Mouse (Mus musculus) midbrain, postnatal 0 days (tissue): ENCODE results near the gene Nploc4. TPM values are rescaled to one million over a fixed set of nuclear protein-coding genes. Genes with fewer than 3 reads are reported as not detected.
"Not testable (repeated sequence)": the region's sequence is repeated elsewhere in the genome, so short reads cannot be mapped to it uniquely, and the experiment has no call there.

Experiments
- ATAC-seq: fragments of 200-750 bp; cut with Nextera tagmentation; 2 replicates; pipeline ENCODE4 v1.8.0; 2017; ENCODE audit warnings: moderate number of reproducible peaks, mild to moderate bottlenecking, moderate TSS enrichment, moderate library complexity; ENCODE audit not compliant: low FRiP score
- DNase-seq: peaks from one replicate; pipeline ENCODE4 v3.0.0-alpha.2; 2015; ENCODE audit warnings: low spot score
- H3K27ac ChIP-seq: fragments of 300-500 bp; sonication (generic); 2 replicates; pipeline ENCODE4 v1.5.1; 2014; ENCODE audit warnings: low read depth, mild to moderate bottlenecking, low read length, mixed read lengths
- H3K27me3 ChIP-seq: fragments of 300-500 bp; sonication (generic); 2 replicates; pipeline ENCODE4 v1.6.1; 2014; ENCODE audit warnings: low read length, control low read depth, mixed read lengths; ENCODE audit not compliant: insufficient read depth
- H3K36me3 ChIP-seq: fragments of 300-500 bp; sonication (generic); 2 replicates; pipeline ENCODE4 v1.6.1; 2014; ENCODE audit warnings: low read length, control low read depth, mixed read lengths; ENCODE audit not compliant: insufficient read depth
- H3K4me1 ChIP-seq: fragments of 300-500 bp; sonication (generic); 2 replicates; pipeline ENCODE4 v1.6.1; 2014; ENCODE audit warnings: mild to moderate bottlenecking, control low read depth, antibody characterized with exemption, low read length, mixed read lengths; ENCODE audit not compliant: insufficient read depth
- H3K4me2 ChIP-seq: fragments of 300-500 bp; sonication (generic); 2 replicates; pipeline ENCODE4 v1.6.1; 2014; ENCODE audit warnings: low read depth, mild to moderate bottlenecking, low read length, mixed read lengths; ENCODE audit not compliant: poor library complexity, severe bottlenecking
- H3K4me3 ChIP-seq: fragments of 300-500 bp; sonication (generic); 2 replicates; pipeline ENCODE4 v1.5.1; 2014; ENCODE audit warnings: low read depth, mild to moderate bottlenecking, low read length, moderate library complexity
- H3K9ac ChIP-seq: fragments of 300-500 bp; sonication (generic); replicated peaks from 2 replicates; pipeline ENCODE4 v1.6.1; 2014; ENCODE audit warnings: mild to moderate bottlenecking, low read length, moderate library complexity, mixed read lengths; ENCODE audit not compliant: poor library complexity, severe bottlenecking
- H3K9me3 ChIP-seq: fragments of 300-500 bp; sonication (generic); 2 replicates; pipeline ENCODE4 v1.6.1; 2016; ENCODE audit warnings: low read length, control low read depth
- CTCF ChIP-seq: IDR thresholded peaks from 2 replicates; pipeline ENCODE4 v1.5.1; 2016; ENCODE audit warnings: antibody characterized with exemption, mild to moderate bottlenecking
- WGBS: fragments of 180-500 bp; shearing (Covaris S2); extraction: QIAGEN DNeasy Blood & Tissue Kit; methylation state at CpG from one replicate; pipeline ENCODE4 v1.1.7; 2014; 5-methylcytosine and 5-hydroxymethylcytosine counted together
- polyA plus RNA-seq: library from polyadenylated mRNA; unstranded; fragments of >200 nt; fragmentation: Nextera tagmentation; extraction: Ambion mirVana; gene quantifications from 2 replicates; pipeline ENCODE4 v1.2.1, GENCODE M21; 2015
- total RNA-seq: library from RNA; depleted of rRNA; stranded (reverse); fragments of >200 nt; gene quantifications from 2 replicates; pipeline ENCODE4 v1.2.3, GENCODE M21; 2014

Gene Nploc4
- total and polyA plus RNA-seq, 2 experiments from 2014 or later, result 27.1 to 64.4 TPM

- Histone ChIP-seq H3K27ac (no peak overlapping the region), H3K9me3 (no peaks in the 10 kb centered on the region), H3K4me3 (no peak overlapping the region), H3K27me3 (no peaks in the 10 kb centered on the region), H3K4me1 (no peaks in the 10 kb centered on the region), H3K9ac (no peak overlapping the region), H3K4me2 (no peak overlapping the region), H3K36me3 (peaks cover 53% of the 10 kb centered on the region)
- no peak for TF ChIP-seq CTCF
- DNase-seq (no peak), ATAC-seq (no peak)
- 78% methylated on average over 1 of the region's 1 CpGs for WGBS
These were observed 18.9 kb downstream of the Nploc4 start for GRCm38 (mm10) chr11:120418592-120418991.

DNA sequence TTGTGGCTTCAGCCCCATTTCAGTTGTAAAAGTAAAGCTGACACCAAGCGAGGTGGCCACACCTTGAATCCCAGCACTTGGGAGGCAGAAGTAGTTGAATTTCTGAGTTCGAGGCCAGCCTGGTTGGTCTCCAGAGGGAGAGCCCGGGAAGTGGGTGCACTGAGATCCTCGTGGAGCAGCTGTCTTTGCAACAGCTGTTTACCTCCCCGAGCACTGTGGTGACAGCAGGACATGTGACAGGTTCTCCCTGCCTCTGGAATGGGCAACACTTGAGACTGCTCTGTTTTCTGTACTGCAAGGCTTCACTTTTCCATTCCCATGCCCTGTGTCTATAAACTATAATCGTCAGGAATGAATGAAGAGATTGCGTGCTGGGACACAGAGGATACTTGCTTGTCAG is 19.7 kb downstream of the Nploc4 start:
- no peak for TF ChIP-seq CTCF
- ATAC-seq (no peak), DNase-seq (no peak)
- Histone ChIP-seq H3K4me2 (no peak overlapping the region), H3K27me3 (no peaks in the 10 kb centered on the region), H3K9me3 (no peaks in the 10 kb centered on the region), H3K27ac (no peak overlapping the region), H3K4me1 (no peaks in the 10 kb centered on the region), H3K36me3 (peaks cover 60% of the 10 kb centered on the region), H3K9ac (no peak overlapping the region), H3K4me3 (no peak overlapping the region)
- WGBS, result 93% methylated on average over 7 of the region's 7 CpGs

GRCm38 (mm10) chr11:120413621-120414020 is 23.9 kb downstream of the Nploc4 start:
- WGBS, result 96% methylated on average over 7 of the region's 10 CpGs
- not testable (repeated sequence) for H3K9ac ChIP-seq, H3K27ac ChIP-seq, DNase-seq, ATAC-seq, H3K4me3 ChIP-seq, H3K4me2 ChIP-seq, H3K27me3 ChIP-seq, H3K9me3 ChIP-seq, H3K4me1 ChIP-seq
- peaks cover 65% of the 10 kb centered on the region for H3K36me3 ChIP-seq

- ATAC-seq, result no peak
- Histone ChIP-seq H3K9ac (no peak overlapping the region), H3K9me3 (no peaks in the 10 kb centered on the region), H3K4me2 (no peak overlapping the region), H3K36me3 (peaks cover 80% of the 10 kb centered on the region), H3K27me3 (no peaks in the 10 kb centered on the region), H3K27ac (no peak overlapping the region), H3K4me1 (no peaks in the 10 kb centered on the region), H3K4me3 (no peak overlapping the region)
- TF ChIP-seq CTCF, result no peak
- WGBS, result 83% methylated on average over 1 of the region's 1 CpGs
- no peak for DNase-seq
These were observed 31.1 kb downstream of the Nploc4 start for GRCm38 (mm10) chr11:120406445-120406844.

DNA sequence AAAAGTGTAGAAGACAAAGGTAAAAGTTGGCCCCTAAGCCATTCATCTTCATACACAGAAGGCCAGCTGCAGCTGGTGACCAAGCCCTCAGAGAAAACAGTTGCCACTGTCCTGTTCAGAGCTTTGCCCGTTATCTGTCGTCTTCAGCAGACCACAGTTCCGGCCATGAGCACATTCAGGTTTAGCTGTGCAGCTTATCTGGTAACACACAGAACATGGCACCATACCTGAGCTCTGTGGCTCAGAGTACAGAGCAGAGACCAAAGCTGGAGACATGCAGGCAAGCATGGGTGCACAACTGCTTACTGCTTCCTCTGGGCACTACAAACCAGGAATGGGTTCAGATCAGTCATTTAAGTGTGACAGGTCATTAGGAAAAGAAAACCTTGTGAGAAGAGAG is 31.6 kb downstream of the Nploc4 start:
- ATAC-seq (no peak), DNase-seq (no peak)
- Histone ChIP-seq H3K27me3 (no peaks in the 10 kb centered on the region), H3K4me1 (no peaks in the 10 kb centered on the region), H3K4me3 (no peak overlapping the region), H3K9ac (no peak overlapping the region), H3K36me3 (peaks cover 79% of the 10 kb centered on the region), H3K27ac (no peak overlapping the region), H3K9me3 (no peaks in the 10 kb centered on the region), H3K4me2 (no peak overlapping the region)
- 97% methylated on average over 3 of the region's 3 CpGs for WGBS
- TF ChIP-seq CTCF, result no peak

- Histone ChIP-seq H3K27ac (no peak overlapping the region), H3K4me1 (no peaks in the 10 kb centered on the region), H3K36me3 (peaks cover 76% of the 10 kb centered on the region), H3K4me2 (no peak overlapping the region), H3K9ac (no peak overlapping the region), H3K27me3 (no peaks in the 10 kb centered on the region), H3K9me3 (no peaks in the 10 kb centered on the region), H3K4me3 (no peak overlapping the region)
- ATAC-seq (no peak), DNase-seq (no peak)
- TF ChIP-seq CTCF, result no peak
- 96% methylated on average over 1 of the region's 1 CpGs for WGBS
These were observed 32.7 kb downstream of the Nploc4 start for GRCm38 (mm10) chr11:120404814-120405213.
